Mouse (Mus musculus) colon, adult 2 months (tissue): Measurements from ENCODE around the gene Dppa2. TPM values are rescaled to one million over a fixed set of nuclear protein-coding genes. Genes with fewer than 3 reads are reported as not detected.

Experiments used
- polyA plus RNA-seq: library from polyadenylated mRNA; depleted of rRNA; stranded (reverse); fragments of >200 nt; gene quantifications from 2 replicates; pipeline ENCODE4 v1.2.3, GENCODE M21; 2012; rRNA removed

Dppa2 gene
- not detected in 2 replicates for polyA plus RNA-seq

GRCm38 (mm10) chr16:48303509-48303908, at the start of gene Dppa2:
Gene Dppa2, plus strand, starts transcription at chr16:48303908.

GRCm38 (mm10) chr16:48283517-48283916, 20.2 kb upstream of the Dppa2 start, which contains the start of gene Dppa4:
Gene Dppa4, plus strand, starts transcription at chr16:48283733.

Other genes with a start within 250 kb of the Dppa2 start
- not detected in 2 replicates for gene Dppa4, start 20.2 kb upstream of the Dppa2 start, polyA plus RNA-seq
- 44.1 and 50.1 TPM in 2 replicates for gene Gm5485, start 108.5 kb downstream of the Dppa2 start, polyA plus RNA-seq
- gene Morc1, start 127.3 kb downstream of the Dppa2 start, polyA plus RNA-seq = not detected in 2 replicates